Mouse (Mus musculus): ENCODE data around the gene Syt7. TPM values are rescaled to one million over a fixed set of nuclear protein-coding genes. Genes with fewer than 3 reads are reported as not detected.
A peak's percentile ranks its signal among the peaks of the same experiment; 100 is the strongest.

The Syt7 gene
- polyA plus RNA-seq (2011; ENCODE audit: insufficient read length, low read depth, missing spikeins), result 0.35 and 0.38 TPM in 2 replicates

GRCm38 (mm10) chr19:10388615-10389313 lies at the start of gene Syt7:
TSS of gene Syt7 (plus strand) at chr19:10389090.
- Histone ChIP-seq H3K4me1 (ENCODE audit: control insufficient read depth, insufficient read depth, low read length) (no peaks in the 10 kb centered on the region), H3K4me3 (ENCODE audit: insufficient read depth, low read length) (peak within 1 kb of the TSS; percentile 49), H3K27ac (ENCODE audit: insufficient read depth, low read length) (no peak within 1 kb of the TSS)
- TF ChIP-seq POLR2A (IDR thresholded peaks at IDR 0.05; ENCODE audit: low read depth, low read length) (peak; percentile 37; the same call in 1 of the 2 replicates), CTCF (IDR thresholded peaks at IDR 0.05; ENCODE audit: borderline replicate concordance, insufficient read depth, low read length) (0 out of 2 replicates have a peak, but pooled peaks have one; percentile 24)

- TF ChIP-seq CTCF (IDR thresholded peaks at IDR 0.05; ENCODE audit: borderline replicate concordance, insufficient read depth, low read length) (no peak), POLR2A (IDR thresholded peaks at IDR 0.05; ENCODE audit: low read depth, low read length) (no peak)
- H3K27ac ChIP-seq (ENCODE audit: insufficient read depth, low read length), result no peak overlapping the region
- no peaks in the 10 kb centered on the region for H3K4me1 ChIP-seq (ENCODE audit: control insufficient read depth, insufficient read depth, low read length)
- no peak overlapping the region for H3K4me3 ChIP-seq (ENCODE audit: insufficient read depth, low read length)
These were observed 49.6 kb upstream of the Syt7 start for GRCm38 (mm10) chr19:10339271-10339670.

GRCm38 (mm10) chr19:10340661-10341060 lies 48.2 kb upstream of the Syt7 start:
- Histone ChIP-seq H3K27ac (ENCODE audit: insufficient read depth, low read length) (no peak overlapping the region), H3K4me1 (ENCODE audit: control insufficient read depth, insufficient read depth, low read length) (no peaks in the 10 kb centered on the region), H3K4me3 (ENCODE audit: insufficient read depth, low read length) (no peak overlapping the region)
- TF ChIP-seq CTCF (IDR thresholded peaks at IDR 0.05; ENCODE audit: borderline replicate concordance, insufficient read depth, low read length), result no peak
- no peak for TF ChIP-seq POLR2A (IDR thresholded peaks at IDR 0.05; ENCODE audit: low read depth, low read length)

GRCm38 (mm10) chr19:10341152-10341551 lies 47.7 kb upstream of the Syt7 start:
- TF ChIP-seq POLR2A (IDR thresholded peaks at IDR 0.05; ENCODE audit: low read depth, low read length) (no peak), CTCF (IDR thresholded peaks at IDR 0.05; ENCODE audit: borderline replicate concordance, insufficient read depth, low read length) (peak; percentile 62; the same call in 1 of the 2 replicates)
- Histone ChIP-seq H3K27ac (ENCODE audit: insufficient read depth, low read length) (no peak overlapping the region), H3K4me3 (ENCODE audit: insufficient read depth, low read length) (no peak overlapping the region), H3K4me1 (ENCODE audit: control insufficient read depth, insufficient read depth, low read length) (no peaks in the 10 kb centered on the region)

GRCm38 (mm10) chr19:10341817-10342439 lies 47.0 kb upstream of the Syt7 start:
- H3K27ac ChIP-seq (ENCODE audit: insufficient read depth, low read length), result no peak overlapping the region
- TF ChIP-seq CTCF (IDR thresholded peaks at IDR 0.05; ENCODE audit: borderline replicate concordance, insufficient read depth, low read length) (no peak), POLR2A (IDR thresholded peaks at IDR 0.05; ENCODE audit: low read depth, low read length) (no peak)
- H3K4me3 ChIP-seq (ENCODE audit: insufficient read depth, low read length), result no peak overlapping the region
- no peaks in the 10 kb centered on the region for H3K4me1 ChIP-seq (ENCODE audit: control insufficient read depth, insufficient read depth, low read length)

- no peaks in the 10 kb centered on the region for H3K4me1 ChIP-seq (ENCODE audit: control insufficient read depth, insufficient read depth, low read length)
- H3K27ac ChIP-seq (ENCODE audit: insufficient read depth, low read length), result no peak overlapping the region
- H3K4me3 ChIP-seq (ENCODE audit: insufficient read depth, low read length), result no peak overlapping the region
- TF ChIP-seq POLR2A (IDR thresholded peaks at IDR 0.05; ENCODE audit: low read depth, low read length) (no peak), CTCF (IDR thresholded peaks at IDR 0.05; ENCODE audit: borderline replicate concordance, insufficient read depth, low read length) (no peak)
These were observed 45.0 kb upstream of the Syt7 start for GRCm38 (mm10) chr19:10343866-10344265.

GRCm38 (mm10) chr19:10345696-10346095 lies 43.2 kb upstream of the Syt7 start:
- TF ChIP-seq CTCF (IDR thresholded peaks at IDR 0.05; ENCODE audit: borderline replicate concordance, insufficient read depth, low read length) (no peak), POLR2A (IDR thresholded peaks at IDR 0.05; ENCODE audit: low read depth, low read length) (no peak)
- no peak overlapping the region for H3K4me3 ChIP-seq (ENCODE audit: insufficient read depth, low read length)

GRCm38 (mm10) chr19:10347628-10348273 lies 41.1 kb upstream of the Syt7 start:
- H3K4me1 ChIP-seq (ENCODE audit: control insufficient read depth, insufficient read depth, low read length), result no peaks in the 10 kb centered on the region
- no peak overlapping the region for H3K4me3 ChIP-seq (ENCODE audit: insufficient read depth, low read length)
- TF ChIP-seq CTCF (IDR thresholded peaks at IDR 0.05; ENCODE audit: borderline replicate concordance, insufficient read depth, low read length) (no peak), POLR2A (IDR thresholded peaks at IDR 0.05; ENCODE audit: low read depth, low read length) (no peak)
- no peak overlapping the region for H3K27ac ChIP-seq (ENCODE audit: insufficient read depth, low read length)

More at GRCm38 (mm10) chr19:10345696-10346095, 43.2 kb upstream of the Syt7 start:
- Histone ChIP-seq H3K27ac (ENCODE audit: insufficient read depth, low read length) (no peak overlapping the region), H3K4me1 (ENCODE audit: control insufficient read depth, insufficient read depth, low read length) (no peaks in the 10 kb centered on the region)

GRCm38 (mm10) chr19:10352218-10352617 lies 36.7 kb upstream of the Syt7 start:
- Histone ChIP-seq H3K4me1 (ENCODE audit: control insufficient read depth, insufficient read depth, low read length) (no peaks in the 10 kb centered on the region), H3K4me3 (ENCODE audit: insufficient read depth, low read length) (no peak overlapping the region), H3K27ac (ENCODE audit: insufficient read depth, low read length) (no peak overlapping the region)
- TF ChIP-seq CTCF (IDR thresholded peaks at IDR 0.05; ENCODE audit: borderline replicate concordance, insufficient read depth, low read length) (no peak), POLR2A (IDR thresholded peaks at IDR 0.05; ENCODE audit: low read depth, low read length) (no peak)
